Mouse (Mus musculus) midbrain, embryonic 10.5 days (tissue): ENCODE data around the gene Usp8. TPM values are rescaled to one million over a fixed set of nuclear protein-coding genes. Genes with fewer than 3 reads are reported as not detected.

Experiments
- DNase-seq: peaks from one replicate; pipeline ENCODE4 v3.0.0-alpha.2; 2017; ENCODE audit warnings: low spot score
- H3K27ac ChIP-seq: fragments of 300-500 bp; sonication (generic); replicated peaks from 2 replicates; pipeline ENCODE4 v1.5.1; 2016; ENCODE audit warnings: mild to moderate bottlenecking
- H3K27me3 ChIP-seq: fragments of 300-500 bp; sonication (generic); 2 replicates; pipeline ENCODE4 v1.6.1; 2016; ENCODE audit warnings: low read depth, mild to moderate bottlenecking; ENCODE audit not compliant: poor library complexity, severe bottlenecking
- H3K36me3 ChIP-seq: fragments of 300-500 bp; sonication (generic); 2 replicates; pipeline ENCODE4 v1.6.1; 2016; ENCODE audit warnings: mild to moderate bottlenecking, moderate library complexity
- H3K4me1 ChIP-seq: fragments of 300-500 bp; sonication (generic); 2 replicates; pipeline ENCODE4 v1.6.1; 2016
- H3K4me3 ChIP-seq: fragments of 300-500 bp; sonication (generic); 2 replicates; pipeline ENCODE4 v1.5.1; 2016; ENCODE audit warnings: mild to moderate bottlenecking, moderate library complexity
- H3K9me3 ChIP-seq: fragments of 300-500 bp; sonication (generic); replicated peaks from 2 replicates; pipeline ENCODE4 v1.6.1; 2016; ENCODE audit warnings: mild to moderate bottlenecking
- WGBS: fragments of 180-500 bp; shearing (Covaris S2); methylation state at CpG from one replicate; pipeline ENCODE4 v1.1.7; 2016; 5-methylcytosine and 5-hydroxymethylcytosine counted together
- polyA plus RNA-seq: library from polyadenylated mRNA; unstranded; fragments of >200 nt; fragmentation: Nextera tagmentation; extraction: Ambion mirVana; gene quantifications from 2 replicates; pipeline ENCODE4 v1.2.1, GENCODE M21; 2016

Gene Usp8
- polyA plus RNA-seq, 1 experiment from 2014 or later = 38.1 TPM

DNA sequence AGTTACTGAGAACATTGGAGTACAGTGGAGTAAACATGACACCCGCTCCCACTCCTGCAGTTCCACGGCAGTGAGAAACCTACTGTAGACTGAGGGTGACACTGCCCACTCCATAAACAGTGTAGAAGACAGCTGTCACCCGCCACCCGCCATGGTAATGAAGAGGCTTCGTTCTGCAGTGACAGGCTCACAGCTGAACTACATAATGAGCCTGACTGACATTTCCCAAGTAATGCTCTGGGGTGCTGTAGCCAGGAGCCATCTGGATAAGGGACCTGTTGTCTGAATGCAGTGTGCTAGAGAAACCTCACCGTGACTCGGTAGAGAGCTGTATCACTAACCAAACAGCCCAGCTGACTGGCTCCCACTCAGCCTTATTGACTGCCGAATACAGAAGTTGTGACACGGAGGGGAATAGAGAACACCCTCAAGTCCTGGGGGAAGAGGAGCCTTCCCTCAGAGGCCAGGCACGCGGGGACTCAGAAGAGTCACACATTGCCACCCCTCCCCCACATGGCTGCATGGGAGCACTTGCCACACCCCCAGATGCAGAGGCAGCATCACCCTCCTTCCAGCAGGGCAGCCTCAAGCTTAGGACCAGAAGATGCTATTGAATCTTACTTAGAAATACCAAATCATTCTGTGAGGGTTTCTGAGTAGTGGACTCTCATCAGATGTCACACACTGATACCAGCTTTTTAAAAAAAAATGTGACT is 58.9 kb downstream of the Usp8 start:
- no peak for DNase-seq
- H3K4me1 ChIP-seq = peaks cover 6% of the 10 kb centered on the region; the same call in 1 of the 2 replicates
- no peaks in the 10 kb centered on the region for H3K27me3 ChIP-seq
- peaks cover 37% of the 10 kb centered on the region for H3K36me3 ChIP-seq
- no peak overlapping the region for H3K27ac ChIP-seq
- no peak overlapping the region for H3K4me3 ChIP-seq
- 59% methylated on average over 11 of the region's 11 CpGs for WGBS
- H3K9me3 ChIP-seq = no peaks in the 10 kb centered on the region

DNA sequence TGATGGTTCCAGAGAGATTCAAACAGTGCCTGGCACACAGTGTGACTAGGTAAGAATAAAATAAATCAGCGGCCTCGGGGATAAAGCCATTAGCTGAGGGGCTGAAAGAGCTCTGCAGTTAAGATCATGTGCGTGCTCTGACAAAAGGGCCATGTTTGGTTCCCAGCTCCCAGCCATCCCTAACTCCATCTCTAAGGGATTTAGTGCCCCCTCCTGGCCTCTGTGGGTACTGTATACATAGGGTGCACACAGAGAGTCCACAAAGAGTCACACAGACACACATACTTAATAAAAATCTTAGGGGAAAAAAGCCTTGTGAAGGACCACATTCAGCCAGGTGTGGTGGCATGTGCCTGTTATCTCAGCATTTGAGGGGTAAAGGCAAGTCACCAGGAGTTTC is 60.5 kb downstream of the Usp8 start:
- Histone ChIP-seq H3K4me1 (peaks cover 6% of the 10 kb centered on the region; the same call in 1 of the 2 replicates), H3K4me3 (no peak overlapping the region), H3K36me3 (peaks cover 22% of the 10 kb centered on the region), H3K27me3 (no peaks in the 10 kb centered on the region), H3K9me3 (no peaks in the 10 kb centered on the region), H3K27ac (no peak overlapping the region)
- WGBS = 96% methylated on average over 3 of the region's 3 CpGs
- no peak for DNase-seq

DNA sequence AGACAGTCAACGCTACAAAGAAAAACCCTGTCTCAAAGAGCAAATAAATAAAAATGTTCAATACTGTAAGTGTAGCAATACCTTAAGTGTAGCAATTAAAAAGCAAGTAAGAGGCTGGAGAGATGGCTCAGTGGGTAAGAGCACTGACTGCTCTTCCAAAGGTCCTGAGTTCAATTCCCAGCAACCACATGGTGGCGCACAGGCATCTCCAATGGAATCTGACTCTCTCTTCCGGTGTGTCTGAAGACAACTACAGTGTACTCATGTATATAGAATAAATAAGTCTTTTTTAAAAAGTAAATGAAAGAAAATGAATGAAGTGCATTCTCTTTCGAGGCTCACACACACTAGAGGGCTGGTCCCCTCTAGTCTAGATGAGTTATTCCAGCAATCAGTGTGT is 61.1 kb downstream of the Usp8 start:
- no peak for DNase-seq
- Histone ChIP-seq H3K27ac (no peak overlapping the region), H3K9me3 (no peaks in the 10 kb centered on the region), H3K4me1 (peaks cover 6% of the 10 kb centered on the region; the same call in 1 of the 2 replicates), H3K36me3 (peaks cover 16% of the 10 kb centered on the region), H3K27me3 (no peaks in the 10 kb centered on the region), H3K4me3 (no peak overlapping the region)
- WGBS = 87% methylated on average over 4 of the region's 4 CpGs

DNA sequence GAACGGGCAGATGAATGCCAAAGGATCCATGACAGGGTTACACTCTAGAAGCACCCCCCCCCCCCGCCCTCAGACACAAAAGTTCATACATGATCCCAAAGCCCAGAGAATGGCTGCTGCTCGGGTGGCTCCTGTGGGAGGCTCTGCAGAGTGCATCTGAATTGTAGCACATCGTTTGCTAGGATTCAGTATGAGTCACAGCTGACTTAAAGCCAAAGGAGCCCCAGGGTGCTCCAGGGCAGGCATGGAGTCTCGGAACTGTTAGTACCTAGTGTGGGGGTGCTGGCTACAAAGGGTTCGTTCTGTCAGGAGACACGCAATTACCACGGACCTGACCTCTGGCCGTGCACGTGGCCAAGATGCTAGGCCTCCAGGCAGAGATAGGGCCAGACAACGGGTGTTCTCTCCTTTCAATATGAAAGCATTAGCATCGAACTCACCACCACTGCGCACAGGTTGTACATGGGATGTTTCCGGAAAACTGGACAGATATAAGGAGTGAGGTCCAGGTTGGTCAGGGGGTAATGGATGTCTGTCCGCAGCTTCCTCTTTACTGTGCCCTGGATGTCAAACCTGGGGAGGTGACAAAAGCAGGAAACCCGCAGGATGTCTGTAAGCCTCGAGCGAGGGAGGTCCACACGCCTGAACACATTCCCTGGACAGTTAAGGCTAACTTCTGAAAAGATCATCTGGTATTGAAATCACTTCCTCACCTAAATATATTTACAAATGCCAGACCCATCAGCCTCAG is 62.5 kb downstream of the Usp8 start:
- peaks cover 5% of the 10 kb centered on the region; the same call in 1 of the 2 replicates for H3K36me3 ChIP-seq
- DNase-seq = no peak
- WGBS = 82% methylated on average over 19 of the region's 19 CpGs

DNA sequence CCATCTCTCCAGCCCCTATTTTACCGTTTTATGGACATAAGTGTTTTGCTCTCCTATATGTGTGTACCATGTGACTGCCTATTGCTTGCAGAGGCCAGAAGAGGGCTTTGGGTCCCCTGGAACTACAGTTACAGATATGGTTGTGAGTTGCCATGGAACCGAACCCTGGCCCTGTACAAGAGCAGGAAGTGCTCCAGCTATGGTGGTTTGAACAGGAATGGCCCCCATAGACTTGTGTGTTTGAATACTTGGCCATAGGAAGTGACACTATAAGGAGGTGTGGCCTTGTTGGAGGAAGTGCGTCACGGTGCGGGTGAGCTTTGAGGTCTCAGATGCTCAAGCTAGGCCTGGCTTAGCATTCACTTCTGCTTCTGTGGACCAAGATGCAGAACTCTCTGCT is 65.1 kb downstream of the Usp8 start:
- no peak overlapping the region for H3K4me3 ChIP-seq
- no peaks in the 10 kb centered on the region for H3K9me3 ChIP-seq
- no peaks in the 10 kb centered on the region for H3K27me3 ChIP-seq
- no peaks in the 10 kb centered on the region for H3K4me1 ChIP-seq
- DNase-seq = no peak
- no peak overlapping the region for H3K27ac ChIP-seq
- no peaks in the 10 kb centered on the region for H3K36me3 ChIP-seq
- WGBS = 91% methylated on average over 5 of the region's 5 CpGs

More for the DNA sequence above, 62.5 kb downstream of the Usp8 start:
- H3K27ac ChIP-seq = no peak overlapping the region
- no peaks in the 10 kb centered on the region for H3K9me3 ChIP-seq
- H3K27me3 ChIP-seq = no peaks in the 10 kb centered on the region
- no peak overlapping the region for H3K4me3 ChIP-seq
- H3K4me1 ChIP-seq = peaks cover 6% of the 10 kb centered on the region; the same call in 1 of the 2 replicates

DNA sequence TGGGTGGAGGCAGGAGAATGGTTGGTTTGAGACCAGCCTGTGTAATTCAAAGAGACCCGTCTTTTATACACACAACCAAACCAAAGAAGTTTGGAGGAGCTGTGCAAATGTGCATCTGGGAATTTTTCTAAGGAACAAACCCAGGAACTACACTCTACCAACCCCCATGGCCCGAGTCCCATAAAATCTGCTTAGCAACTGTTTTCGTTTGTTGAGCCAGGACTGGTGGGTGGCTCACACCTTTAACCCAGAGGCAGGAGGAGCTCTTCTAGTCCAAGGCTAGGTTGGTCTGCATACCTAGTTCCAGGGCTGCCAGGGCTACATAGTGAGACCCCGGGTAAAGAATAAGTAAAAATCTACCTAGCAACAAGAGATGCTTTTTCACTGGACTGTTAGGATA is 68.8 kb downstream of the Usp8 start:
- WGBS = 82% methylated on average over 4 of the region's 4 CpGs
- Histone ChIP-seq H3K9me3 (no peaks in the 10 kb centered on the region), H3K27ac (no peak overlapping the region)

DNA sequence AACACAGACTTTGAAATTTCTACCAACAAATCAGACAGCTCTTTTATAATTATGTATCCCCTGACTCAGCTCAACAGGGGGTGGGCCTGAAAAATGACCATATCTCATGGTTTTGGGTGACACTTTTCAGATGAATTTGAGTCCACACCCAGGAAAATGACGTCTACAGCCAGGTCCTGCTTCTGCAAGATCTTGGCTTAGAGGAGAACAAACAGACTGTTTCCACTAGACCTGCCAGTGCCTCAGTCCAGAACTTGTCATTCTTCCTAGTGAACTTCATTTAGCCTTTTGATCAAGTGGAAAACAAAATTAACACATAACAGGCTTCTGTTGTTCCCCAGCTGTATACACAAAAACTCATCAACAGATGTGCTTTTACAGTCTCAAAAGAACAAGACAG is 69.3 kb downstream of the Usp8 start:
- 82% methylated on average over 1 of the region's 1 CpGs for WGBS
- H3K9me3 ChIP-seq = no peaks in the 10 kb centered on the region

More for the DNA sequence above, 68.8 kb downstream of the Usp8 start:
- H3K36me3 ChIP-seq = no peaks in the 10 kb centered on the region
- no peaks in the 10 kb centered on the region for H3K27me3 ChIP-seq
- H3K4me1 ChIP-seq = no peaks in the 10 kb centered on the region
- no peak for DNase-seq
- no peak overlapping the region for H3K4me3 ChIP-seq

DNA sequence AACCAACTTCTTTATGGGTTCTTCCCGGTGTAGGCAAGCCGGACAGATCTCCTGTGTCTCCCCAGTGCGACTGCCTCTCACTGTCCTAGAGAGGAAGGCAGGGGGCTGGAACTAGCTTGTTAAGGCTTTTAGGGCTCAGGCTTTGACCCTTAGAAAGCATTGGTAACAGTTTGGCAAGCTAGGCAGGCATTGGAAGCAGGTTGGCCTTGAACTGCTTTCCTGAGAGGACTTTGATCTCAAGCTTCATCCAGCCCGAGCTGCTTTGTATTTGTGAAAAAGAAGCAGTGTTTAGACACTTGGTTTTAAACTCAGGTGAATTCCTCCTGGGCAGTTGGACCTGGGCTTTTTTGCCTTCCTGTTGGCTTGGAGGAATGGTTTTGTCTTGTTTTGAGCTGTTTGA is 71.7 kb downstream of the Usp8 start:
- Histone ChIP-seq H3K4me3 (no peak overlapping the region), H3K27ac (no peak overlapping the region), H3K9me3 (no peaks in the 10 kb centered on the region), H3K36me3 (no peaks in the 10 kb centered on the region), H3K4me1 (0 out of 2 replicates have a peak, but pooled peaks cover 3% of the 10 kb centered on the region), H3K27me3 (no peaks in the 10 kb centered on the region)
- 88% methylated on average over 4 of the region's 4 CpGs for WGBS
- no peak for DNase-seq

More for the DNA sequence above, 69.3 kb downstream of the Usp8 start:
- no peak for DNase-seq
- Histone ChIP-seq H3K4me1 (no peaks in the 10 kb centered on the region), H3K27me3 (no peaks in the 10 kb centered on the region), H3K36me3 (no peaks in the 10 kb centered on the region), H3K4me3 (no peak overlapping the region), H3K27ac (no peak overlapping the region)

DNA sequence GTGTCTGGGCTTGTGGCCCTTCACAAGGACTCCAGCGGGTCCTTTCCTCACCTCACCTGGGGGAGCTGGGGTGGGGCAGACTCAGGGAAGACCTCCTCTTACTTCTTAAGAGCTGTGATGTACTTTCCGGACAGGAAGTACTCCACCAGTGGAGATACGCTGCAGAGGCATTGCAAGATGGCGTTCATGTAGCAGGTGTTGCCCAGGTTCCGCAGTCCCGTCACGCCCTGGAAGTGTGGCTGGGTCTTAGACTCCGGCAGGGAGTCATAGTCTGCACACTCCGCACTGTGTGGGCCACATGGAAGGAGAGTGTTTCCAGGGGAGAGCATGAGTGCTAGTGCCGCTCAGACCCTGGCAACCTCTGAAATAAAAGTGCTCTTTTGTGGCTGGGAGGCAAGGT is 73.2 kb downstream of the Usp8 start:
- 91% methylated on average over 10 of the region's 10 CpGs for WGBS
- Histone ChIP-seq H3K9me3 (no peaks in the 10 kb centered on the region), H3K27ac (no peak overlapping the region), H3K4me3 (no peak overlapping the region), H3K27me3 (no peaks in the 10 kb centered on the region), H3K4me1 (0 out of 2 replicates have a peak, but pooled peaks cover 3% of the 10 kb centered on the region), H3K36me3 (no peaks in the 10 kb centered on the region)
- DNase-seq = no peak

DNA sequence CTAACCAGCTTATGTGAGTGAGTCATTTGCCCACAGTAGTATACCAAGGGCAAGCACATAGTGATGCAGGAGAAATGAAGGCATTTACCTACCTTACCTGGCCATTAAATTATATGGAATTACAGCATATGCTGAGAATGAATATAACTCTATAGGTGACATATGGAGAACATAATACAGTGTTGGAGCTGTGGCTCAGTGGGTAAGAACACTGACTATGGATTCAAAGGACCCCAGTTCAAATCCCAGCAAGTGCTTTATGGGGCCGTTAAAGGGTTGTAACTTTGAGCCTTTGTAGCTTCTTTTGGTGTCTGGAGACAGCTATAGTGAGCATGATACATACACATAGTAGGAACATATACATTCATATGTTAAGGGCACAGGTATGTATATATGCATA is 74.3 kb downstream of the Usp8 start:
- no peak for DNase-seq
- WGBS = 85% methylated on average over 1 of the region's 1 CpGs
- Histone ChIP-seq H3K27ac (no peak overlapping the region), H3K4me3 (no peak overlapping the region), H3K36me3 (no peaks in the 10 kb centered on the region), H3K4me1 (0 out of 2 replicates have a peak, but pooled peaks cover 3% of the 10 kb centered on the region), H3K27me3 (no peaks in the 10 kb centered on the region), H3K9me3 (no peaks in the 10 kb centered on the region)

DNA sequence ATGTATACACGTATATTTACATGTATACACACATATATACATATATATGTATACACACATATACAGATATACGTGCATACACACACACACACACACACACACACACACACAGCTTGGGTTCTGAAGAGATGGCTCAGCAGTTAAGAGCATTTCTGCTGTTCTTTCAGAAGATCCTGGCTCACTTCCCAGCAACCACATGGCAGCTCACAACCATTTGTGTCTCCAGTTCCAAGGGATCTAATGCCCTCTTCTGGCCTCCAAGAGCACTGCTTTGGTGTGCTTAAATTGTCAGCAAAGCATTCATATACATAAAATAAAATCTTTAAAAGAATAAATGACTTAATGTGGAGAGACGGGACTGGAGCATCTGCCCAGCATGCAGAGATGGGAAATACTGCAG is 75.3 kb downstream of the Usp8 start:
- H3K27me3 ChIP-seq = no peaks in the 10 kb centered on the region
- 0 out of 2 replicates have a peak, but pooled peaks cover 3% of the 10 kb centered on the region for H3K4me1 ChIP-seq
- H3K4me3 ChIP-seq = no peak overlapping the region
- no peak for DNase-seq
- H3K36me3 ChIP-seq = no peaks in the 10 kb centered on the region
- H3K9me3 ChIP-seq = no peaks in the 10 kb centered on the region
- 79% methylated on average over 3 of the region's 3 CpGs for WGBS
- H3K27ac ChIP-seq = no peak overlapping the region

DNA sequence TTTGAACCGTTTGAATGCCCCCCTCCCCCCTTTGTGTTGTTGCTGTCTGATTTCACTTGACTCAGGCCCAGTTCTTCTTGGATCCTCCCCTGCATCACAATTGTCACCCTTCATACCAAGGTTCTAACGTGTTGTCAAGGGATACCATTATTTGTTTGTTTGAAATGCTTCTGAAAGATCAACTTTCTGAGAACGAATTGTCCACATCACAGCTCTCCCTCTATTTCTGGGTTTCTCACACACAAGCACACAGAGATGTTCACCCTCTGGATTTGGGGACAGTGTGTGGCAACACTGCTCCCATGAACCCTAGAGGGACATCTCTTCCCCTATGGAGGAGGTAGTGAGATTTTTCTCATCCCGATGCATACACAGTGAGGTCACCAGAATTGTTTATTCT is 76.2 kb downstream of the Usp8 start, which contains the start of gene Usp50:
Usp50 (minus strand) TSS at position 101 of the 400 bp plus-strand sequence.
- Histone ChIP-seq H3K4me3 (no peak within 1 kb of the TSS), H3K27ac (no peak within 1 kb of the TSS), H3K4me1 (0 out of 2 replicates have a peak, but pooled peaks cover 3% of the 10 kb centered on the region), H3K9me3 (no peaks in the 10 kb centered on the region), H3K27me3 (no peaks in the 10 kb centered on the region), H3K36me3 (no peaks in the 10 kb centered on the region)
- 70% methylated on average over 4 of the region's 4 CpGs for WGBS
- no peak for DNase-seq
